Mouse (Mus musculus): ENCODE data around the gene Tmem95. TPM values are rescaled to one million over a fixed set of nuclear protein-coding genes. Genes with fewer than 3 reads are reported as not detected.

Tmem95 gene
- polyA plus RNA-seq, 1 experiment from 2014 or later = not detected

- no peak overlapping the region for H3K9ac ChIP-seq (replicated peaks)
- no peak overlapping the region for H3K27ac ChIP-seq (replicated peaks)
- no peaks in the 10 kb centered on the region for H3K36me3 ChIP-seq
- H3K9me3 ChIP-seq = no peaks in the 10 kb centered on the region
- H3K4me1 ChIP-seq = peaks cover 11% of the 10 kb centered on the region
- H3K4me2 ChIP-seq (replicated peaks) = no peak overlapping the region
- ATAC-seq (replicated peaks) = no peak
- 83% methylated on average over 8 of the region's 8 CpGs for whole genome bisulfite sequencing
- peaks cover 17% of the 10 kb centered on the region for H3K27me3 ChIP-seq
- no peak overlapping the region for H3K4me3 ChIP-seq
Measured at GRCm38 (mm10) chr11:69884663-69885062, 6.8 kb upstream of the Tmem95 start.

DNA sequence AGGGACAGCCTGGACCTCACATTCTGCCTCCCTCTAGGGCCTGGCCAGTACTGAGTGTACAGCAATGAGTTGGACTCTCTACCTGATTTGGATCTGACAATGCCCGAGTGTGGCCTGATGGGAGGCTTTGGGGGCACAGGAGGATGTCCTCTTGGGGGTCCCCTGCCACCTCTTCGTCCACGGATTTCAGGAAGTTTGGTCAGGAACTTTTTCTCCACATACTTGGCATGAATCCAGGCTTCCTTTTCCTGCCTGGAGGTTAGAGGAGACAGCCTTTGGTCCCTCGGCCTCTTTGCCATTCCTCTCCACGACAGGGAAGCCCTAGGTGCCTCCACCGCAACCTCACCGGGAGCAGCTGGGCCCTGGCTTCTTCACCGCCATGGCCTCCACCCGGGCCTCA is 6.4 kb upstream of the Tmem95 start:
- H3K4me2 ChIP-seq (replicated peaks) = no peak overlapping the region

GRCm38 (mm10) chr11:69883527-69884151 is 5.8 kb upstream of the Tmem95 start:
- no peak overlapping the region for H3K4me3 ChIP-seq
- WGBS = 91% methylated on average over 8 of the region's 8 CpGs
- H3K27me3 ChIP-seq = peaks cover 19% of the 10 kb centered on the region
- no peaks in the 10 kb centered on the region for H3K9me3 ChIP-seq
- no peak overlapping the region for H3K27ac ChIP-seq (replicated peaks)
- H3K36me3 ChIP-seq = no peaks in the 10 kb centered on the region
- peaks cover 11% of the 10 kb centered on the region for H3K4me1 ChIP-seq
- no peak for ATAC-seq (replicated peaks)
- H3K4me2 ChIP-seq (replicated peaks) = no peak overlapping the region
- no peak overlapping the region for H3K9ac ChIP-seq (replicated peaks)

More for the DNA sequence above, 6.4 kb upstream of the Tmem95 start:
- ATAC-seq (replicated peaks) = no peak
- H3K27me3 ChIP-seq = peaks cover 19% of the 10 kb centered on the region
- H3K9me3 ChIP-seq = no peaks in the 10 kb centered on the region
- no peaks in the 10 kb centered on the region for H3K36me3 ChIP-seq
- H3K4me1 ChIP-seq = peaks cover 11% of the 10 kb centered on the region
- no peak overlapping the region for H3K4me3 ChIP-seq
- no peak overlapping the region for H3K27ac ChIP-seq (replicated peaks)
- WGBS = 86% methylated on average over 9 of the region's 9 CpGs
- H3K9ac ChIP-seq (replicated peaks) = no peak overlapping the region

DNA sequence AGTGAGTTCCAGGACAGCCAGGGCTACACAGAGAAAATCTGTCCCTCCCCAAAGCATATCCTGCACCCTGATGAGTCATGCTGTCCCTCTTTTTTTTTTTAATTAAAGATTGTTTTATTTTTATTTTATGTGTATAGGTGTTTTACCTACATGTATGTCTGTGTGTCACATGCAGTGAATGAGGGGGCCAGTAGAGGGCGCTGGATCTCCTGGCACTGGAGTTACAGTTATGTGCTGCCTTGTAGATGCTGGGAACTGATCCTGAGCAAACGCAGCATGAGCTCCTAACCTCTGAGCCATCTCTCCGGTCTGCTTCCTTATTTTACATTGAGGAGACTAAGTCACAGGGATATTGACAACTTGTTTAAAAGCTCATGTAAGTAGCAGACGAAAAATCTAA is 5.2 kb upstream of the Tmem95 start:
- H3K4me3 ChIP-seq = no peak overlapping the region
- H3K36me3 ChIP-seq = no peaks in the 10 kb centered on the region
- no peaks in the 10 kb centered on the region for H3K9me3 ChIP-seq
- H3K27me3 ChIP-seq = peaks cover 19% of the 10 kb centered on the region
- H3K9ac ChIP-seq (replicated peaks) = no peak overlapping the region
- peaks cover 11% of the 10 kb centered on the region for H3K4me1 ChIP-seq
- ATAC-seq (replicated peaks) = no peak
- WGBS = 63% methylated on average over 4 of the region's 4 CpGs
- H3K27ac ChIP-seq (replicated peaks) = no peak overlapping the region
- H3K4me2 ChIP-seq (replicated peaks) = no peak overlapping the region

DNA sequence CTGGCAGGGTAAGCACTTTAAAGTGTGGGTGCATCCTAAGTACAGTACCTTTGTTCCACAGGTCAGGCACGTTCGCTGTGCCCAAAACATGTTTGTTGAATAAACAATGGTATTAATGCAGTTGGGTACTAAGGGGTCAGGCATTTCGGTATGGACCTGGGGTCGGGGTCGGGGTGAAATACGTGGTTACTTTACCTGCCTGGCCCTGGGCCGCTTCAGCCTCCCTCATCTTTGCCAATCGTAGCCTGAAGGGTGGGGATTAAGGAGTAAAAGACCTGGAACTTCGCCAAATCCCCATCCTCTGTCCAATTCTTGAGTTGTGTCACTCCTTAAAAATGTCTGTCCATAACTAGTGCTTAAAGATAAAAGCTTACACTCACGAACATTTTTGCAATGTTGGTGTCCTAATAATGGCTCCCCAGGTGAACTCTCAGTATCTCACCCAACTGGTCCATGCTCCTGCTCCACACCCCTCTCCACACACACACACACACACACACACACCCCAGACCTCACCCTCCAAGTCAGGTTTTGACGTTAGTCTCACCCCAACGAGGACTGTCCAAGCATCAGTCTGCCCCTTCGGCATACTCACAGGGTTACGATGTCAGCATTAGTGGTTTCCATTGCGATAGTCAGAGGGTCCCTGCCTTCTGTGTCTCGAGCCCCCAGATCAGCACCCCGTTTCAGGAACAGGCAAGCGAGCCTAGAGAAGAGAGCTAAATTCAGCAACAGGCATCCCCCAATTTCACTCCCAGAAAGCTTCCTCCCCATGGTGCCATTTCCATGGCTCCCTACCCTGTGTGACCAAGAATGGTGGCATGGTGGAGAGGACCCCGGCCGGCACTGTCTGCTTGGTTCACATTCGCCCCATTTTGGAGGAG is 4.2 kb upstream of the Tmem95 start:
- no peak for ATAC-seq (replicated peaks)
- Histone ChIP-seq H3K4me3 (peak overlapping the region; percentile 36), H3K27me3 (peaks cover 19% of the 10 kb centered on the region), H3K9ac (replicated peaks) (no peak overlapping the region; the same call in 1 of the 2 replicates), H3K27ac (replicated peaks) (no peak overlapping the region), H3K4me2 (replicated peaks) (peak overlapping the region; percentile 56), H3K36me3 (no peaks in the 10 kb centered on the region), H3K4me1 (peaks cover 15% of the 10 kb centered on the region), H3K9me3 (no peaks in the 10 kb centered on the region)
- WGBS = 58% methylated on average over 21 of the region's 21 CpGs

- Histone ChIP-seq H3K36me3 (no peaks in the 10 kb centered on the region), H3K4me2 (replicated peaks) (peak within 1 kb of the TSS; percentile 56), H3K4me1 (peaks cover 17% of the 10 kb centered on the region), H3K9me3 (no peaks in the 10 kb centered on the region), H3K9ac (replicated peaks) (peak within 1 kb of the TSS; percentile 40), H3K27ac (replicated peaks) (0 out of 2 replicates have a peak within 1 kb of the TSS, but pooled peaks have one; percentile 20), H3K4me3 (peak within 1 kb of the TSS; percentile 36), H3K27me3 (peaks cover 19% of the 10 kb centered on the region)
- under 1% methylated on average over 46 of the region's 46 CpGs for WGBS
- peak; percentile 78 for ATAC-seq (replicated peaks)
Measured at GRCm38 (mm10) chr11:69880853-69881603, 3.2 kb upstream of the Tmem95 start, which contains the start of gene Kctd11. Gene Kctd11, minus strand, starts transcription at chr11:69881406.

DNA sequence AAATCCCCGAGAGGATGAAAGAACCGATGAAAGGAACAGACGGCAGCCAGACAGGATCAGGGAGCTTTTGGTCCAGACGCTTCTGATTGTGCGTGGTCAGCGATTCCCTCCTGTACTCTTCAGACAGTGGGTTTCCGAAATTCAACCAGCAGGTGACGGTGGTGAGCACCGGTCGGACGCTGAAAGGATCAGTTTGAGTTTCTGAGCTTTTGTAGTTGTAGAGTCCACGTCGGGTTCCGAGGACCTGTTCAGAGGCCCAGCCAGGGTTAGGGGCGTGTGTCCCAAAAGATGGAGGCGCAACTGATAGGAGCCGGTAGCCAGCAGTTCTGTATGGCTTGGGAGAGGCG is 2.7 kb upstream of the Tmem95 start:
- H3K9me3 ChIP-seq = no peaks in the 10 kb centered on the region
- peak overlapping the region; percentile 40 for H3K9ac ChIP-seq (replicated peaks)
- ATAC-seq (replicated peaks) = peak; percentile 32
- H3K4me3 ChIP-seq = peak overlapping the region; percentile 36
- H3K4me1 ChIP-seq = peaks cover 17% of the 10 kb centered on the region
- peaks cover 19% of the 10 kb centered on the region for H3K27me3 ChIP-seq
- WGBS = 2% methylated on average over 18 of the region's 18 CpGs
- 0 out of 2 replicates have a peak overlapping the region, but pooled peaks have one; percentile 20 for H3K27ac ChIP-seq (replicated peaks)
- no peaks in the 10 kb centered on the region for H3K36me3 ChIP-seq
- peak overlapping the region; percentile 56 for H3K4me2 ChIP-seq (replicated peaks)

DNA sequence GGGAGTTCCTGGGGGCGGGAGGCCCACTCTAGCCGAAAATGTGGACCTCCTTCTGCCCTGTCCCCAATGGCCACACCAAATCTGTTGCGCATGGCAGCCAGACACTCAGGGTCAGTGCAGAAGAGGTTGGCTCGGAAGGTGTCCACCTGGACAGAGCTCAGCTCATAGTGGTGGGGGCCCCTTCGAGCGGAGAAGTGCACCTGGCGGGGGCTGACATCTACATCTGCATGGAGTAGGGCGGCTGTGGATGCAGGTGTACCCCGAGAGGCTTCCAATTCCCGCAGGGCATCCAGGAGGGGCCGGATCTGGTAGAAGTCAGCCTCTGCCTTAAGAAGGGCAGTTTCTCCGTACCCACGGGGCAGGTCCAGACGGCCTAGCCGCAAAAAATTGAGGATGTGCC is 1.9 kb upstream of the Tmem95 start:
- Histone ChIP-seq H3K4me1 (peaks cover 17% of the 10 kb centered on the region), H3K4me3 (0 out of 2 replicates have a peak overlapping the region, but pooled peaks have one; percentile 36), H3K27me3 (peaks cover 19% of the 10 kb centered on the region), H3K36me3 (no peaks in the 10 kb centered on the region), H3K9ac (replicated peaks) (no peak overlapping the region), H3K27ac (replicated peaks) (no peak overlapping the region), H3K4me2 (replicated peaks) (peak overlapping the region; percentile 56; the same call in 1 of the 2 replicates), H3K9me3 (no peaks in the 10 kb centered on the region)
- 61% methylated on average over 15 of the region's 15 CpGs for WGBS
- no peak for ATAC-seq (replicated peaks)

DNA sequence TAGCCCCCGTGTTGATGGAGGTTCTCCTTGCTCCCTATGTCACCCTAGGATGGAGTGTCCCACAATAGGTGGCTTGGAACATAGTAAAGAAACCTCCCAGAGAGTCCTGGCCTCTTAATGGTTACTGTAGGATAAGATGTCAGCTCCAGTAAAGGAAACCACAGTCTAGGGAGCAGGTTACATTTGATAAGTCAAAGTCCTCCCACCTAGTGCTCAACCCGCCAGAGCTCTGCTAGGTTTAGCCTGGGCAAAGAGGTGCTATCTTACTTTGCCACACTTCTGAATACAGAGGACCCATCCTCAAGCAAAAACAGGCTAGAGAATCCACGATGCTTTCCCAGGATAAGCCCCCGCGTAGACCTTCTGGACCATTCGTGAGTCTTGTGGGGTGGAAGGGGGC is 1.1 kb upstream of the Tmem95 start:
- H3K4me1 ChIP-seq = peaks cover 17% of the 10 kb centered on the region
- H3K27me3 ChIP-seq = peaks cover 19% of the 10 kb centered on the region
- 92% methylated on average over 6 of the region's 6 CpGs for WGBS
- H3K4me3 ChIP-seq = no peak overlapping the region
- H3K9me3 ChIP-seq = no peaks in the 10 kb centered on the region
- no peak overlapping the region for H3K9ac ChIP-seq (replicated peaks)
- no peak overlapping the region for H3K27ac ChIP-seq (replicated peaks)
- no peak for ATAC-seq (replicated peaks)
- H3K36me3 ChIP-seq = no peaks in the 10 kb centered on the region
- H3K4me2 ChIP-seq (replicated peaks) = no peak overlapping the region

DNA sequence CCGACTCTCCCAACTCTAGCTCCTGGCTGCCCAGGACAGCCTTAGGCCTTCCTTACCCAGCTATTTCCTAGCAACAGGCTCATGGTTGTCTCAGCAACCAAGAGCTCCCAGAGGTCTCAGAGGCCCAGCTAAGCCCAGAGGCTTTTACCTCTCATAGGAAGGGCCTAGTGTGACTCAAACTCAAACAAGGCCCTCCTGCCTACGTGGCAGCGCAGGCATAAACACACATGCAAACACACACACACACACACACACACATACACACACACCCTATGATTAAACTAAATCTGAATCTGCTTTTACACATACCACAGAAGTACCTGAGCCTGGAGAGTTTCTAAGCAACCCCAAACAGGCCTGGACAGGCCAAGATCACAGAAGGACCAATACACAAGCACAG is 581 bp upstream of the Tmem95 start:
- H3K27me3 ChIP-seq = peaks cover 19% of the 10 kb centered on the region
- H3K4me1 ChIP-seq = peaks cover 17% of the 10 kb centered on the region
- H3K27ac ChIP-seq (replicated peaks) = no peak overlapping the region
- no peak for ATAC-seq (replicated peaks)
- H3K4me2 ChIP-seq (replicated peaks) = no peak overlapping the region
- H3K4me3 ChIP-seq = no peak overlapping the region
- H3K36me3 ChIP-seq = no peaks in the 10 kb centered on the region
- H3K9ac ChIP-seq (replicated peaks) = no peak overlapping the region
- H3K9me3 ChIP-seq = no peaks in the 10 kb centered on the region
- 85% methylated on average over 3 of the region's 3 CpGs for WGBS

DNA sequence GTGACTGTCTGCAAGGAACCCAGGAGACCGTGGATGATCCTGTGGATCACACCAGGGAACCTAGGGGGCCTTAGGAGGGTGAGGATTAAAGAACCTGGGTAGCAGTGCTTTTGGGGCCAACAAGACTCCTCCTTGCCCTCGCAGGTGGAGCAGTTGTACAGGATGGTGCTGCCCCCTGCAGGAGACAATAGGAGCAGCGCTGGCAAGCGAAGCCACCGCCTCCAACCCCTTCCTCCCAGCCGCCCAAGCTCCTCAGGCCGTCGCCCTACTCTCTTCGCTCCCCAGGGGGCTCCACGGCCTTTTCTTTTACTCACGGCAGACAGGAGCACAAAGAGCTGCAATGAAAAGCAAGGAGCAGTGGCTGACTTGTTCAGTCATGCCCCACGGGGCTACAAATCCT is 951 bp downstream of the Tmem95 start:
- H3K36me3 ChIP-seq = no peaks in the 10 kb centered on the region
- H3K27me3 ChIP-seq = peaks cover 15% of the 10 kb centered on the region
- 0 out of 2 replicates have a peak overlapping the region, but pooled peaks have one; percentile 2 for H3K4me3 ChIP-seq
- H3K9me3 ChIP-seq = no peaks in the 10 kb centered on the region
- under 1% methylated on average over 12 of the region's 12 CpGs for WGBS
- ATAC-seq (replicated peaks) = 0 out of 2 replicates have a peak, but pooled peaks have one; percentile 42
- no peak overlapping the region for H3K27ac ChIP-seq (replicated peaks)
- peaks cover 17% of the 10 kb centered on the region for H3K4me1 ChIP-seq
- no peak overlapping the region for H3K9ac ChIP-seq (replicated peaks)
- peak overlapping the region; percentile 31 for H3K4me2 ChIP-seq (replicated peaks)

DNA sequence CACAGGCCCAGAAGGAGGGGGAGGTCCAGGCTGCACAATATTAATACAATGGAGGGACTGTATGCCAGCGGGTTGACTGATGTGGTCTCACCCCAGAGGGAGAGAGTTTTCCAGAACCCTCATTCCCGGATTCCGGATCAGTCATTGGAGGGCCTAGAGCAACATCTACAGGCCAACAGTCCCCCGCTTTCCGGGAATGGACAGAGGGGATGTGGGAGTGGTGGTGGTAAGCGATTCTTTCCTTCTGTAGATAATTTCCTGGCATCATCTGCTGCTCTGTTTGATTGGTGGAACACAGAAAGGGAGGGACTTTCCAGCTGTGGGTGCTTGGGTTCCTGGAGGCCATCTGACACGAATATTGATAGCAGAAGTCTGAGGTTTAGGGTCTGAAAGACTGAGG is 1.6 kb downstream of the Tmem95 start:
- Histone ChIP-seq H3K4me2 (replicated peaks) (no peak overlapping the region), H3K9ac (replicated peaks) (no peak overlapping the region), H3K36me3 (no peaks in the 10 kb centered on the region), H3K27me3 (peaks cover 8% of the 10 kb centered on the region; the same call in 1 of the 2 replicates), H3K9me3 (no peaks in the 10 kb centered on the region), H3K27ac (replicated peaks) (no peak overlapping the region), H3K4me1 (peaks cover 13% of the 10 kb centered on the region), H3K4me3 (no peak overlapping the region)
- WGBS = 69% methylated on average over 7 of the region's 7 CpGs
- ATAC-seq (replicated peaks) = no peak

All from forebrain, embryonic 15.5 days (tissue).